Mouse (Mus musculus) neutrophil, adult 5-6 weeks (primary cell): Measurements from ENCODE around the gene Cltrn. TPM values are rescaled to one million over a fixed set of nuclear protein-coding genes. Genes with fewer than 3 reads are reported as not detected.

Experiments
- ATAC-seq: fragments of 151-379, 151-347 bp; 2 replicates; pipeline ENCODE4 v1.8.0; 2017; ENCODE audit warnings: mild to moderate bottlenecking, moderate TSS enrichment; ENCODE audit not compliant: insufficient number of reproducible peaks, poor library complexity, low FRiP score, severe bottlenecking; ENCODE audit errors: extremely low read depth
- total RNA-seq: library from RNA; stranded (forward); fragments of 200-1000 nt; gene quantifications from 2 replicates; pipeline ENCODE4 v1.2.3, GENCODE M21; 2017

Cltrn gene
- total RNA-seq, 1 experiment from 2014 or later: not detected

- ATAC-seq: no peak
Measured at GRCm38 (mm10) chrX:164123942-164124341, 35.3 kb downstream of the Cltrn start.

GRCm38 (mm10) chrX:164133531-164133930, 44.9 kb downstream of the Cltrn start:
- ATAC-seq: no peak

GRCm38 (mm10) chrX:164135304-164135818, 46.7 kb downstream of the Cltrn start:
- no peak for ATAC-seq

- no peak for ATAC-seq
Measured at GRCm38 (mm10) chrX:164139032-164139431, 50.4 kb downstream of the Cltrn start, which contains the start of gene Ace2. Gene Ace2, plus strand, starts transcription at chrX:164139332.

GRCm38 (mm10) chrX:164145463-164146250, 57.0 kb downstream of the Cltrn start:
- no peak for ATAC-seq

- ATAC-seq: no peak
Measured at GRCm38 (mm10) chrX:164152703-164153102, 64.1 kb downstream of the Cltrn start.

- ATAC-seq: no peak
Measured at GRCm38 (mm10) chrX:164153606-164154005, 65.0 kb downstream of the Cltrn start.

GRCm38 (mm10) chrX:164154594-164154993, 66.0 kb downstream of the Cltrn start:
- no peak for ATAC-seq

- no peak for ATAC-seq
Measured at GRCm38 (mm10) chrX:164164681-164165080, 76.1 kb downstream of the Cltrn start.

Other genes with a start within 250 kb of the Cltrn start
- gene Ap1s2, start 179.8 kb upstream of the Cltrn start, total RNA-seq: 61.6 and 77.7 TPM in 2 replicates
- 52.7 and 58.8 TPM in 2 replicates for gene Zrsr2, start 130.2 kb upstream of the Cltrn start, total RNA-seq
- gene Car5b, start 60.8 kb upstream of the Cltrn start, total RNA-seq: 0.25 and 0.47 TPM in 2 replicates
- gene Siah1b, start 12.3 kb upstream of the Cltrn start, total RNA-seq: 1.5 and 3.0 TPM in 2 replicates
- 0.23 and 0.25 TPM in 2 replicates for gene Ace2, start 50.5 kb downstream of the Cltrn start, total RNA-seq
- gene Bmx, start 169.4 kb downstream of the Cltrn start, total RNA-seq: 41.7 and 42.5 TPM in 2 replicates
- not detected in 2 replicates for gene Pir, start 180.5 kb downstream of the Cltrn start, total RNA-seq